Mouse (Mus musculus) frontal cortex, postnatal 36 days (tissue): ENCODE data around the gene Rabif.
"Not testable (repeated sequence)": the region's sequence is repeated elsewhere in the genome, so short reads cannot be mapped to it uniquely, and the experiment has no call there.

ENCODE experiments used
- DNase-seq, 2 experiments: peaks; one replicate each; pipeline ENCODE4 v3.0.0; 2022; ENCODE audit warnings: low spot score in 2 of 2

Rabif gene

GRCm38 (mm10) chr1:134494428-134495215, at the start of gene Rabif:
Gene Rabif (plus strand): TSS chr1:134494648.
- peak; percentile 99 for DNase-seq

GRCm38 (mm10) chr1:134445418-134445817, 49.0 kb upstream of the Rabif start:
- no peak for DNase-seq

GRCm38 (mm10) chr1:134448537-134448936, 45.9 kb upstream of the Rabif start:
- not testable (repeated sequence) for DNase-seq

- DNase-seq = no peak
Observed at GRCm38 (mm10) chr1:134450201-134450600, 44.2 kb upstream of the Rabif start.

GRCm38 (mm10) chr1:134450986-134451385, 43.5 kb upstream of the Rabif start:
- DNase-seq = peak; percentile 21 to 38

- peak; percentile 95 to 97 for DNase-seq
Observed at GRCm38 (mm10) chr1:134454904-134455824, 39.3 kb upstream of the Rabif start, which contains the start of gene Klhl12. Gene Klhl12 (plus strand): TSS chr1:134455531.

GRCm38 (mm10) chr1:134456060-134456459, 38.4 kb upstream of the Rabif start:
- DNase-seq = no peak

GRCm38 (mm10) chr1:134458139-134458727, 36.2 kb upstream of the Rabif start:
- no peak for DNase-seq

- no peak for DNase-seq
Observed at GRCm38 (mm10) chr1:134460294-134461284, 33.9 kb upstream of the Rabif start.

- DNase-seq = no peak
Observed at GRCm38 (mm10) chr1:134484623-134485022, 9.8 kb upstream of the Rabif start.

GRCm38 (mm10) chr1:134490903-134491801, 3.3 kb upstream of the Rabif start:
- DNase-seq = no peak

- DNase-seq = no peak
Observed at GRCm38 (mm10) chr1:134492276-134492675, 2.2 kb upstream of the Rabif start.

- no peak for DNase-seq
Observed at GRCm38 (mm10) chr1:134493496-134493895, 952 bp upstream of the Rabif start.

- DNase-seq = no peak
Observed at GRCm38 (mm10) chr1:134493956-134494355, 492 bp upstream of the Rabif start.

- DNase-seq = no peak
Observed at GRCm38 (mm10) chr1:134495216-134495539, 730 bp downstream of the Rabif start.

- no peak for DNase-seq
Observed at GRCm38 (mm10) chr1:134495991-134496390, 1.5 kb downstream of the Rabif start.

- DNase-seq = no peak
Observed at GRCm38 (mm10) chr1:134500916-134501315, 6.5 kb downstream of the Rabif start.

- no peak for DNase-seq
Observed at GRCm38 (mm10) chr1:134506201-134506600, 11.8 kb downstream of the Rabif start.

GRCm38 (mm10) chr1:134510018-134510417, 15.6 kb downstream of the Rabif start:
- DNase-seq = no peak

- DNase-seq = no peak
Observed at GRCm38 (mm10) chr1:134512183-134512582, 17.7 kb downstream of the Rabif start.
